Mouse (Mus musculus) thymus, postnatal 10 days (tissue): Measurements from ENCODE around the gene Zfp575.
"Not testable (repeated sequence)": the region's sequence is repeated elsewhere in the genome, so short reads cannot be mapped to it uniquely, and the experiment has no call there.

Source experiments
- DNase-seq, 2 experiments: peaks; one replicate each; pipeline ENCODE4 v3.0.0; 2021; ENCODE audit warnings: low spot score in 2 of 2

The Zfp575 gene

GRCm38 (mm10) chr7:24587330-24588105 lies at the start of gene Zfp575, which contains the start of gene Ethe1:
Gene Zfp575 (minus strand): TSS chr7:24587641.
Gene Ethe1 (plus strand): TSS chr7:24587543.
- DNase-seq, result peak in 1 of 2 experiments; percentile 54

- DNase-seq, result no peak
These were observed 49.6 kb upstream of the Zfp575 start for GRCm38 (mm10) chr7:24637046-24637445.

- DNase-seq, result no peak
These were observed 48.8 kb upstream of the Zfp575 start, which contains the start of gene Lypd3 for GRCm38 (mm10) chr7:24636264-24636663. Gene Lypd3 (plus strand): TSS chr7:24636550.

GRCm38 (mm10) chr7:24630116-24630880 lies 42.9 kb upstream of the Zfp575 start:
- no peak for DNase-seq

GRCm38 (mm10) chr7:24629672-24630071 lies 42.2 kb upstream of the Zfp575 start:
- DNase-seq, result no peak

- DNase-seq, result peak; percentile 75 to 80
These were observed 41.5 kb upstream of the Zfp575 start for GRCm38 (mm10) chr7:24628685-24629610.

- no peak for DNase-seq
These were observed 35.5 kb upstream of the Zfp575 start for GRCm38 (mm10) chr7:24622967-24623366.

GRCm38 (mm10) chr7:24621193-24621592 lies 33.8 kb upstream of the Zfp575 start:
- DNase-seq, result no peak

- no peak for DNase-seq
These were observed 32.4 kb upstream of the Zfp575 start for GRCm38 (mm10) chr7:24619671-24620397.

- DNase-seq, result not testable (repeated sequence)
These were observed 30.9 kb upstream of the Zfp575 start for GRCm38 (mm10) chr7:24618374-24618773.

GRCm38 (mm10) chr7:24617763-24618162 lies 30.3 kb upstream of the Zfp575 start:
- DNase-seq, result no peak

GRCm38 (mm10) chr7:24614816-24615215 lies 27.4 kb upstream of the Zfp575 start:
- no peak for DNase-seq

- no peak for DNase-seq
These were observed 25.0 kb upstream of the Zfp575 start for GRCm38 (mm10) chr7:24612308-24612910.

- no peak for DNase-seq
These were observed 24.3 kb upstream of the Zfp575 start for GRCm38 (mm10) chr7:24611709-24612108.

- peak; percentile 94 to 96 for DNase-seq
These were observed 23.5 kb upstream of the Zfp575 start for GRCm38 (mm10) chr7:24610879-24611494.

GRCm38 (mm10) chr7:24610144-24610878 lies 22.9 kb upstream of the Zfp575 start, which contains the start of gene Phldb3:
Gene Phldb3 (plus strand): TSS chr7:24610763.
- DNase-seq, result peak; percentile 50 to 60

GRCm38 (mm10) chr7:24608561-24608960 lies 21.1 kb upstream of the Zfp575 start:
- DNase-seq, result peak; percentile 69 to 75

- peak; percentile 79 to 80 for DNase-seq
These were observed 20.6 kb upstream of the Zfp575 start for GRCm38 (mm10) chr7:24608017-24608416.

GRCm38 (mm10) chr7:24606046-24606445 lies 18.6 kb upstream of the Zfp575 start:
- DNase-seq, result no peak
